Mouse (Mus musculus) kidney, adult 2 months (tissue): ENCODE measurements around the gene Art3.

Source experiments
- CTCF ChIP-seq: fragments of 200-500 bp; conservative IDR thresholded peaks from 2 replicates; pipeline ENCODE4 v1.5.1; 2011; ENCODE audit warnings: low read depth, mild to moderate bottlenecking, control low read depth, low read length, moderate library complexity, mixed read lengths; ENCODE audit not compliant: insufficient read depth, insufficient read length
- POLR2A ChIP-seq: fragments of 200-500 bp; IDR thresholded peaks from one replicate; pipeline ENCODE4 v1.6.1; 2011; ENCODE audit warnings: low read depth, low read length, control low read depth

- TF ChIP-seq POLR2A = no peak
- TF ChIP-seq CTCF = no peak
Observed at GRCm38 (mm10) chr5:92304291-92304690, 27.3 kb upstream of the Art3 start.
